Mouse (Mus musculus) frontal cortex, adult 2 months (tissue): Measurements from ENCODE around the gene Ralgps1. TPM values are rescaled to one million over a fixed set of nuclear protein-coding genes. Genes with fewer than 3 reads are reported as not detected.
"Not testable (repeated sequence)": the region's sequence is repeated elsewhere in the genome, so short reads cannot be mapped to it uniquely, and the experiment has no call there.

Experiments
- DNase-seq, 2 experiments: peaks; one replicate each; pipeline ENCODE4 v3.0.0; 2022; ENCODE audit warnings: low spot score in 1 of 2; ENCODE audit errors: extremely low spot score in 1 of 2
- polyA plus RNA-seq: library from polyadenylated mRNA; depleted of rRNA; stranded (reverse); fragments of >200 nt; gene quantifications from 2 replicates; pipeline ENCODE4 v1.2.3, GENCODE M21; 2012

The Ralgps1 gene
- polyA plus RNA-seq, 1 experiment = 63.9 TPM

DNA sequence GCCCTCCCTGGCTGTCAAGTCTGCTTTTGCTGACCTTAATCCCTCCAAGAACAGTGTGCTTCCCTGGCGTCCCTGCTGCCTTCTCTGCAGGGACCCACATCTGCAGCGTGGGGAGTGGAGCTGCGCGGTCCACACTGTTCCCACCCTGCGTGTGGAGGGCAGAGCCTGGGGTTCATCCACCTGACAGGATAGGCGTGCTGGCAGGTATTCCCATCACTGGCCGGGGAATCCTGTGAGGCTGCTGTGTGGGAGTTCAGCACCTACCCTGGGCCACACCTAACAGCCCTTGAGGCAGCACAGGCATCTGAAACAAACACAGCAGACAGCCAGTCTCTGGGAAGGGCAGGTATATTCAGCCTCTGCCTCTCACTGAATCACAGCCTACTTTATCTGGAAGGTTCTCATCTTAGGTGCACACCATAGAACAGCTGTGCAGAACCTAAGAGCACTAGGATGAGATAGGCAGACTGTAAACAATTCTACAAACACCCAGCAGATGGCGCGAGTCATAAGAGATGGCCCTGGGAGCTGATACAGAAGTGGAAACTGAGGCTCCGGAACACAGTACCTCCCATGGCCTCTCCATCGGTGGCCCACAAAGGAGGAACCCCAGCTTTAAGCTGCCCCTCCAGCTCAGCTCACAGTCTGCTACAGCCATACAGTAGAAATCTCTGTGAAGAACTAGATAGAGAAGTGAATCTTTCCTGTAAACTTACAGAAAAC is 152.2 kb downstream of the Ralgps1 start:
- peak in 1 of 2 experiments; percentile 64 for DNase-seq

DNA sequence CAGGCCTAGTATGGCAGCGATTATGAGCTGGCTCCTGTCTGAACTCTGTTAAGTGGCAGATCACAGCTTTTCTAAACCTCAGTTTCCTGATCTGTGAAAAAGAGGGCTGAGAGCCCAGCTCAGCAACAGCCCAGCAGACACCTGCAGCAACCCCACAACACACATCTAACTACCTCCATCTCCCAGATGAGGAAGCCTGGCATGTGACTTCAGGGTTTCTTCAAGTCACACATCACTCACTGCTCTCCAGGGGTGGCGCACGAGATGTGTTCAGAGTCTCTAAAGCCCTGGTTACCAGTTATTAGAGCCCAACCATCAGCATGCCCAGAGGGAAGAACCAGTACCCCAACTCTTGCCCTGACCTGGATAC is 153.9 kb downstream of the Ralgps1 start:
- no peak for DNase-seq

DNA sequence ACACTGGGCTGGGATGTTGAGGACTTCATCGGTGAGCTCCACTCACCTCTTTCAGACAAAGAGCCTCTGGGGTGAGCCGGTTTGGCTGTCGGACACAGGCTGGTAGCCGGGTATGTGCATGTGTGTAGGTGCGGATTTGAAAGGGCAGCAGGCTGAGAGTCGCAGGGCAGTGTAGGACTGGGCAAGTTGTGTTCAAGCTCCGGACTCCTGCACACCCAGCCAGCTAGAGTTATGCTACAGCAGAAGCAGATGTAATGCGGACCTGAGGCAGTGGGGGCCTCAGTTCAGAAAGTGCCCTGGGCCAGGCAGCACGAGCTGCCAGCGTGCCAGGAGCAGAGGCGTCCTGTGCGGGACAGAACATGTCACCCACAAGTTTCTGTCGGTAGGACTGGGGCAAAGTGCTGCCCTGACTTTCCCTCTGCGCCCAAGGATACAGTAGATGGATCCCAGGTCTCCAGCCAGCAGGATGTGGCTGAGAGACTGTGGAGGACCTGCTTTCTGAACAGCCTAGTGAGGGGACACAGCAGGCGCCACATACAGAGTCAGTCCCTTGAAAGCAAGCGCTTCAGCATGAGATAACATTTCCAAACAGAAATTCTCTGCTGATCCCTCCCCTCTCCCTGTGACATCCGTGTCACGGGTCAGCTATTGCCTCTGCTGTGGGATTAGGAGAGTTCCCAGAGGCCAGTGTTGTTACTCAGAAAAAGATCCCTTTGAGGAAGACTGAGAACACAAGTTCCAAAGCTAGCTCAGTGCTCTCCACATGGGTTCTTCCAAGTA is 154.5 kb downstream of the Ralgps1 start:
- DNase-seq = no peak

DNA sequence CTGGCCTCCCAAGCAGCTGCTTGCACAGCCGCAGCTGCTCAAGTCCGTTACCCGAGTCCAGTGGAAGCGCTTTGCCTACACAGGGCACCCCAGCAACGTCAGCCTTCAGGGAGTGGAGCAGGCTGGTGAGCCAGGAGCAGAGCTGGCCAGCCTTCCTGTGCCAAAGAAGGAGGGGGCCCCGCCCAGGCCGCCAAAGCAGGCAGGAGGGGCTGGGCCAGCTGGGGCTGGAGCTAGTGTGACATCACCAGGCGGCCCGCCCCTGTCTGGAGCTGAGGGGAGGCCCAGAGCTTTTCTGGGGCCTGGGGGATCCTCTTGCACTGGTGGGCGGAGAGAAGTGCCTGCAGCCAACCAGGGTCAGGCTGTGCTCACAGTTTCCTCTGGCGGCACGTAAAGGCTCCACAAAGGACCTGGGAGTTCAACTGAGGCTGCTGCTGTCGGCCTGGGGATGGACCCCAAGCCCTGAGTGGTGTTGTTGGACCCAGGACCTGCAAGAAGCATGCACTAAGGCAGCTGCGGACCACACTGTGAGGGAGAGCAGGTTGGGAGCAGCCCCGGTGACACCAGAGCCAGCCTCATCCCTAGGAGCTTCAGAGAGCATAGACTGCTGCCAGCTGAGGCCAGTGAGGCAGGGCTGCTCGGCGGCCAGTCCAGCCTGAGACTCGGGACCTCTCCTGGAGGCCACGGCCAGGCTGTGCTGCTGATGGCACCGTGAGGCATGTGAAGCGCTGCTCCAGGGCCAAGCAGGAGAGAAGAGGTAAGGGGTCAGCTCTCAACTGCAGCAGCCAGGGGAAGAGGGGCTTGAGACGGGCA is 155.4 kb downstream of the Ralgps1 start, which contains the start of gene Angptl2:
Angptl2 (plus strand) TSS at position 370 of the 810 bp plus-strand sequence.
- peak; percentile 33 to 74 for DNase-seq

DNA sequence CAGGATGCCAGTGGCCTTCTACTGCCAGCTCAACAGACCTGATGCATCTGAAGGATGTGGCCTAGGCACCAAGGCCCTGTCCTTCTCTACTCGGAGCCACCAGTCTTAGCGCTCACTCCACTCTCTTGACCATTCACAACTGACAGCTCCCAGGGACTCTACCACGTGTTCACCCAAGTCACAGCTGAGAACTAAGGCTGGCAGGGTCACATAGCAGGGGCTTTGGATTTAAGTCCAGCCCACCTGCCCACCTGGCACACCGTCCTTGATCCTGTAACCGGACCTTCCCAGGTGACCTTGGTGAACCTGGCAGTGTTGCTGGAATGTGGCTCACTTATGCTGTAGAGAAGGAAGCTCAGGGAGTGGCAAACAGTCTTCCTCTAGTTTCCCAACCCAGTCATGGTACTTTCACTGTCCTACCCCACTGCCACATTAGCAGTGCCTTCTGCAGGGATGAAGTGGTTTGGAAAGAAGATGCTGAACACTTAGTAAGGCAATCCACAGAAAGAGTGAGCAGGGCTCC is 156.0 kb downstream of the Ralgps1 start:
- DNase-seq = no peak

DNA sequence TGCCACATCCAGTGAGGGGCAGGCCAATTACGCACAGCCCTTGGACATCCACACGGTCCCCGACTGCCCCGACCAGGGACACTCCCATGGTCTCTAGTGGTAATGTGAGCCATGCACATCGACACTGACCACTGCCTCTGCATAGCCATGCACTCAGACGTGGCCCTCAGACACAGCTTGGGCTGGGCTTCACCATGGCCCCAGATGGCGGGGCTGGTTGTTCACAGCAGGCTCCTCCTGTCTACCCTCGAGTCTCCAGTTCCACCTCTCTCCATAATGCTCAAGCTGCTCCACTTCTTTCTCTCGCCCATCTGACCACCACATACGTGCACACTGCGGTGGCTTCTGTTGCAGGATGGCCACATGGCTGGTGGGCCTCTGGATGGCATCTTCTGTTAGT is 160.0 kb downstream of the Ralgps1 start:
- DNase-seq = not testable (repeated sequence)

DNA sequence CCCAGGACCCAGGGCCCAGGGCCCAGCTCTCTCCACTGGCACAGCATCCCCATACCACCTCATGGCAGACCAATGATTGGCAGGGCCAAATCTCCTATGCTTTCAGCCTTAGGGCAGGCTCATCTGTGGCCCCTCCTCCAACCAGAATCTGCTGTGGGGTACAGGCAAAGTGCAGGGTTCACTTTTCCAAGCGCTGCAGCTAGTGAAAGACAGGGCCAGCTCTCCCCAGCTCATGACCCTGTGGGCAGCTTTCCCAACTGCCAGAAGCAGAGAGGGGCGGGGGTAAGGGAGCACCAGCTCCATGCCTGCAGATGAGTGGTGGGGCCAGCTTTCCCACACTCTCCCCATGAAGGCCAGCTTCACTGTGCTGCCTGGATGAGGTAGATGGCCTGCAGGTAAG is 160.4 kb downstream of the Ralgps1 start:
- DNase-seq = no peak

DNA sequence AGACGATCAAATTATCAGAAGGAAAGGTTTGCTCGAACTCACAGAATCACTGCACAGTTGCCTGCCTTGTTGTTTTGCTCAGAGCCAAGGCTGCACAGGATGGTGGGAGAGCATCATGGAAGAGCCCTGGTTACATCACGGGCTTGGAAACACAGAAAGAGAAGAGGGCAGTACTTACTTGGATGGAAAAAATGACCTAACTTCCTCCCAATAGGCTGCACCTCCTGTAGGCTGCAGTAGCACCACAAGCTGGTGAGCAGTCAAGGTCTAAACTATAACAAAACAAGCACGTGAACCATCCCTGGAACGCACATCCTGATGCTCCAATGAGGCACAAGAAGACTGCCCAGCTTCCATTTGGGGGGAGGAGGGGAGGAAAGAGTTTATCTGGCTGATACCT is 163.2 kb downstream of the Ralgps1 start:
- DNase-seq = no peak

DNA sequence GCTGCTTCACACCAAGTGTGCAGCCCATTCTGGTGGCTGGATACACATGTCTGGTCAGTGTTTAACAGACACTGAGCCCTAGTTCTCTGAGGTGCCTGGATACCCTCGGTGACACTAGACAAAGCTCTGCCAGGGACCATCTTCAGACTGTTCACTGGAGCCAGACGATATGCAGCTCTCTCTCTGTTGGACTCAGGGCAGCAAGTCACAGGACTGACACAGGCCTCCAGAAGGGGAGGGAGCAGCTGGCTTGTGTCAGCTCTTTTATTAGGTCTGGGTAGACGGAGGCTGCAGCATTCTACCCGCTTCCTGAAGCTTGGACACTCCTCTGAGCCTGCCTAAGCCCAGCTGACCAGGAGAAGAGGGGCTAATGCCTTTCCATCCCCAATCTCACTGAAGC is 164.2 kb downstream of the Ralgps1 start:
- DNase-seq = no peak

DNA sequence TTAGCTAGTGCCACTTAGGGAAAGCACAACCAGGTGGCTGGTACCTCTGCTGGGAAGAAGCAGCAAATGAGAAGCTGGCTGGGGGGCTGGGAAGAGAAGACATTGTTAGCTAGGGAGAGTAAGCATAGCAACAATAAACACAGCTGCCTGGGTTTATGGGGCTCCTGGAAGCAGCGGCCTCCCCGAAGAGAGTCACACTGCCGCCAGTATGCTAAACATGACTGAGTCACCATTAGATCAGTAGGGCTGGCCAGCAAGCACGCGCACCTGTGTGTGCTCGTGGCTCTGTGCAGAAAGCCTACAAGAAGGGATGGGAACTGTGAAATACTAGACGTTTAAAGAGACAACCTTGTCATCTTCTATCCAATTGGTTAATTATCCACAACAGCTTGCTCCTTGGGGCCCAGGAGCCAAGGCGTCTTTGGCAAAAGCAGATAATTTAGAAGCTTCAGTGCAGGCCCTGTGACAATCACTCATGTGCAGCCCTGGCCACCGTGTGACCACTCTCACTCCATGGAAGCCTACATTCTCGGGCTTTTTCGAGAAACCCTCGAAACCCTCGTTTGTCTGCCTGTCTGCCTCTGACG is 165.3 kb downstream of the Ralgps1 start:
- DNase-seq = peak in 1 of 2 experiments; percentile 38

DNA sequence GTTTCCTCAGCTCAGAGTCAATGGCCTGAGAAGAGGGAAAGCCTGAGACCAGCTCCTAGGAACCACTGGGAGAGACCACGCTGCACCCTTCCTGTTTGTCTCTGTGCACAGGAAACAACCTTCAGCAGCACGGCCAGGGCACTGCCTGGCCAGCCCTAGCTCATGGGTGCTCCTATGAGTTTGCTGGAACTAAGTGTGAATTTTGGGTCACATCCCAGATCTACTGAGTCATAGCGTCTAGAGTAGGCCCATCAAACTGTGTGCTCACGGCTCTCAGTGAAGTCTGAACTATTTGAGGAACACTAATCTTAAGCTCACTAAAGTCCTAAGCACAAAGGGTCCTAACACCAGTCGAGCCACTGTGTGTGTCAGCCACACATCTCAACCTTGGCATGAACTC is 166.3 kb downstream of the Ralgps1 start:
- DNase-seq = no peak

DNA sequence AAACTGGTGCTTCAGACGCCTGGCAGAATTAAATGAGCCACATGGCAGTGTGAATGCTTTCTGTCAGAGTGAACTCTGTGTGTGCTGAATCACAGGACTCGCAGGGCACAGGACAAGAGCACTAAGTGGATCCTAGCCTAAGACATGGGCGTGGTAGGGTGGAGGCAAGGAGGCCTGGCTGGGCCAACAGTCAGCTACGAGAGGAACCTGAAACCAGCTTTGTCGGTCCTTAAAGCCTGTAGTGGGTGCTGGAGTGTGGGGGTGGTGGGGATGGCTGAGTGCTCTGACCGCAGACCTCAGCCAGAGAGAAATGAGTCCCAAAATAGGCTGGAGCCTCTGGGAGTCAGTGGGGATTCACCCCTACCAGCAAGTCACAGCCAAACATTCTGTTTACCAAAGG is 168.0 kb downstream of the Ralgps1 start:
- no peak for DNase-seq

DNA sequence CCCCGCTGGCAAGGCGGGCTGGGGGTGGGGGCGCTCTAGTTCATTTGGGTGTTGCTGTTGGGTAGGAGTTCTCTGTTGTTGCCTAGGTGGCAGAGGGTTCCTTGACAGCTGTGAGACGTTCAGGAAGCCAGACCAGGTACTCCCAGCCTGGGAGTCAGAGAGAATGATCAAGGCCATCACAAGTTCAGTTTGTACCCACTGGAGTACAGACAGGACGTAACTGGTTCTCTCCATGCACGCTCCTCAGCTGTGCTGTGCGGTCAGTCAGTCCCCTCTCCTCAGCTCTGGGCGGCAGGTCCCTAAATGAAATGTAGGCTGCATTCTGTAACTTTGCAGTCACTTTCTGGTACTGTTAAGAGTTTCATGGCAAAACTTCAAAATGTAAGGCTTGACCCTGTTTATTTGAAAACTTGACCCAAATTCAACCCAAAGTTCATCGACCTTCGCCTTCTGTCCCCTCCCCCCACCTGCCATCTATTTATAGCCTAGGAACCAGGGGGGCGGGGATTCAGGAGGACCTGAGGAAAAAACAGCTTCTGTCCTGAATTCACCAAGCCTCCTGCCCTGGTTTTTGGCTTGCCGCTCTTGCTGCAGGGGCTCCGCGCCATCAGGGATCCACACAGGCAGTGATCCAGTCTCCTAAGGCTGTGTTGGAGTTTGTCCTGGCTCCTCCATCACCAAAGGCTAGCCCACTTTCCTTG is 170.8 kb downstream of the Ralgps1 start:
- no peak for DNase-seq

DNA sequence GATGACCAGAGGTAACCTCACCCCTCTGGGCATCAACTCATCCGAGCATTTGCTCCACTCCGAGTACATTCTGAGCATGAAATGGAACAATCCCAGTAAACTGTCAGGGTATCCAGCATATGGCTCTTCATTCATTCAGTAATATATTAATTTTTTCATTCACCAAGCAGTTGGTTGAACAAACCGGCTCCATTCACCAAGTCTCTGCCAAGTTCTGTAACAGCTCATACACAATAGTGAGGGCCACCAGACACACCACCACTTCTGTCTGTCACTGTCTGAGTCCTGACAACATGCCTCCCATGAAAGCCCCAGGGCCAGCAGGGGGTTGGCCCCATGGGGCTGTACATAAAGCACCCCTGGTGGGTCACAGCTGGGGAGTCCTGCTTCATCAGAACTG is 181.3 kb downstream of the Ralgps1 start:
- no peak for DNase-seq

DNA sequence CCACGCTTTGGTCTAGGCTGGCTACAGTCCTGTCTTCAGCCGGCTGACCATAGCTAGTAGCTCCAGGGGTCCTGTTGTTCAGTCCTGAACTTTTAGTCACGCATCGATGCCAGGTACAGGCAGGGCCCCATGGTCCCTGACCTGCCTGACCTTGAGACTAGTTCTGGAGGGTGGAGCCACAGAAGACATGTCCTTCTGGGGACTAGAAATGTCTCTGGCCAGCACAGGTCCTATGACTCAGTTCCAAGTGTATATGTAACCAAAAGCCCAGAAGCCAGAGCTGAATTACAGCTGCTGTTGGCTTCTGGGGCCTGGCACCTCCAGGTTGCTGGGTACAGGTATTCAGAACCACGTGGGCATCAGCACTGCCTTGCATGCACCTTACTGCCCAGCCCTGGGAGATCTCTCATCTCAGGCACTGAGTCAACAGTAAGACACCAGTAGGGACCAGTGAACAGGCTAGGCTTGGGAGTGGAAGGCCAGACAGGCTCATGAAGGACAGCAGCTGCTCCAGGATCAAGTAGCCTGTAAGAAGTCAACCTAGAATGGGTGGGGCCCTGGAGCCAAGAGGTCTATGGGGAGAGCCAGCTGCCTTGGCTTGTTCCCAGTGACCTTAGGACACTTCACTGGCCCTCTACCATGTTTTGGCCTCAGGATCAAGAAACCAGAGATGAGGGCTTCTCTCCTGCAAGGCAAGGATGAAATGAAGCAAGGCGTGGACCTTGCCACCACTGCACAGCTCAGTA is 182.2 kb downstream of the Ralgps1 start:
- no peak for DNase-seq

DNA sequence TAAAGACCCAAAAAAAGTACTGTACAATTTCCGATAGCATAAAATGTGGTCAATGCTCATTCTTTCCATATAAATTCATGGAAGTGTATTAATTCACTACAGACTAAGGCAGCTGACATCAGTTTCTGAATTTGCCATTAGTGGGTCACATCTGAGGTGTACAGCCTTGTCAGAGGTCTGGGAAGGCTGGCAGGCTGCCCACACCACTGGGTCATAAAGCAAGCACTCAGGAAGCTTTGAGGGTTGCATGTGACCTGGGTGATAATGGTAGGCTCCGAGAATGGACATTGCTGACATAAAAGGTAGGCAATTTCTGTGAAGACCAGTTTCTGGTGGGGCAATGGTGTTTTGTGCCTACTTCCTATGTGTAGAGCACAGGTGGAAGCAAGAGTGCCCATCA is 183.4 kb downstream of the Ralgps1 start:
- no peak for DNase-seq

DNA sequence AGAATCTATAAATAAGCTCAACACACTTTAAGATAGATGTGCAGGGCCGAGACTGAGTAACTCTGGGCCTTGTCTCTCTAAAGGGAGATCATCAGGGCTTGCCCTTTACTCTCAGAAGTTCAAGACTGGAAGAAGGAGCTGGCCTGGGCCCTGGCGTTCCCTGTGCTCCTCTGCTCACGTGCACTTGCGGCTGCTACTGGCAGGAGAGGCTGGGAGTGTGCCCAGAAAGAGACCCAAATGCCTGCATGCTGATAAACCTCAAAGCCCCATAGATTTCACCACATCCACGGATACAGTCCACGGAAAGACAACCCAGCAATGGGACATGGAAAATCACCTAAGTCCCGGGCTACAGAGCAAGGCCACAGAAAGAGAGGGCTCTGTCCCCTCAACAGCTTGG is 184.8 kb downstream of the Ralgps1 start:
- DNase-seq = no peak

DNA sequence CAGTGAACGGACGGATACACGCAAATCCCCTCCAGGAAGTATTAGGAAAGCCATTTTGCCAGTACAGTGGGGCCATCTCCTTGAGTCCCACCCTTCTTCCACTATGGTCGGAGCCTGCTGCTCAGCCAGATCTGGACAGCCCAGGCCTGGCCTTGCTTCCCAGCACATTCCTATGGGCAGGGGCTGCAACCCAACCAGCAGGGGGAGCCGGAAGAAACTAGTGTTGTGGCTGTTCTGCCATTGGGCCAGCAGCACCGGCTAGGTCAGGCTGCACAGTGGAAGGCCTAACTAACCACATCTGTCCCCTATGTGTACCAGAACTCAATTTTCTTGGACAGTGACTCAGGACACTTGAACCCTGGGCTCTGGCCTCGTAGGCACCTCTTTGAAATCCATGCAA is 186.0 kb downstream of the Ralgps1 start:
- DNase-seq = no peak

DNA sequence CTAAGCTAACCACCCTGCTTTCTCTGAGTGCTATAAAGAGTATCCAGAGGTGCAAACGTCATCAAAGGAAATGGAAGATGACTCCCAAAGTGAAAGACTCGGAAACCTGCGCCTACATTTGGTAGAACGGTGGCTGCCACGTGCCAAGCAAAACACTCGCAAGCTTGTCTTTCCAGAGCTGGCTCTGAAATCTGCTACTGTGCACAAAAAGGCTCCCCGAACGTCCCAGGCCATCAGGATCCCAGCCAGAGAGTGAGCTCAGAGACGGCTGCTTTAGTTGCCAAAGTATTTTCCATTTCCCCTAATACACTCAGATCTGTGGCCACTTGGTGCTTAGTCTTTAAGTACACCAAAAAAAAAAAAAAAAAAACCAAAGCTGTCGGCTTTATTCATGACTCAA is 186.6 kb downstream of the Ralgps1 start:
- peak in 1 of 2 experiments; percentile 47 for DNase-seq
